ENCODE assay signal across 28 mouse cellular contexts in the genomic region with DNA sequence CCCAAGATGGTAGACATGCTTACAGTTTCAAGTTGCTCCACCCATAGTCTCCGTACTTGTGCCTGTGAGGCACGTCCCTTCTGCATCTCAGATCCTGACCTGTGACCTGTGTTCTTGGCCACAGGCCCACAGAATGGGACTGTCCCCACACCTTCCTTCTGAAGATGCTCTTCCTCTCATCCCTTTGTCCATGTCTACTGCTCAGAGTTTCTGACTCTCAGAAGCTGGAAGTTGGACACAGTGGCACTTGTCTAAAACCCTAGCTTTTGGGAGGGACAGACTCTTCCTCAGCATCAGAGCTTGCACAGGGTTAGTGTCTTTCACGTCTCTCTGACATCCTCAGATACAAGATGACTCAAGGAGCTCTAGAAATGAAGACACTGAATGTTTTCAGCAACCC. TPM values are rescaled to one million over a fixed set of nuclear protein-coding genes. Genes with fewer than 3 reads are reported as not detected.
DNase-seq lines count a peak whose midpoint lies in the region; ATAC-seq and TF ChIP-seq lines count a peak whose summit lies in the region.
"Had no signal": no experiment of that assay in that cellular context is flagged by ENCODE, and none has a peak within 500 bp of the region (broad histone marks: within the 10 kb centered on the region; RNA-seq: fewer than 3 reads in every experiment).

No protein-coding gene starts in this region.

- H3K36me3 ChIP-seq in forebrain, postnatal 0 days (ENCODE audit: insufficient read depth), result no peaks in the 10 kb centered on the region
- no peaks in the 10 kb centered on the region for H3K36me3 ChIP-seq in forebrain, embryonic 11.5 days (ENCODE audit: control insufficient read depth, insufficient read depth, low read length)
- H3K36me3 ChIP-seq in midbrain, embryonic 15.5 days (replicated peaks), result no peaks in the 10 kb centered on the region
- no peaks in the 10 kb centered on the region for H3K36me3 ChIP-seq in midbrain, embryonic 16.5 days (ENCODE audit: control insufficient read depth, insufficient read depth, low read length)
- H3K36me3 ChIP-seq: embryonic facial prominence, embryonic 10.5 days; embryonic facial prominence, embryonic 15.5 days; midbrain, embryonic 12.5 days had no signal

- intact Hi-C loops in gastrocnemius, postnatal 14 days (cut with DNase I; ENCODE audit: low total_unique reads), result loop anchor here (5.0 to 10.0 kb wide), 3 partner anchors 251 to 353 kb away; no protein-coding TSS in a partner anchor

- WGBS in forebrain, postnatal 0 days, result 65% methylated on average over 3 of the region's 3 CpGs
- 75% methylated on average over 3 of the region's 3 CpGs for WGBS in forebrain, embryonic 11.5 days
- 77% methylated on average over 3 of the region's 3 CpGs for WGBS in midbrain, embryonic 15.5 days
- 67% methylated on average over 3 of the region's 3 CpGs for WGBS in midbrain, embryonic 16.5 days

- no peak for TF ChIP-seq CTCF in forebrain, postnatal 0 days (IDR thresholded peaks at IDR 0.05; ENCODE audit: low read depth)

- peaks cover 10% of the 10 kb centered on the region for H3K4me1 ChIP-seq in forebrain, postnatal 0 days (ENCODE audit: insufficient read depth)
- H3K4me1 ChIP-seq in forebrain, embryonic 11.5 days (replicated peaks; ENCODE audit: control insufficient read depth, insufficient read depth, low read length), result peaks cover 3% of the 10 kb centered on the region; the same call in 1 of the 2 replicates
- H3K4me1 ChIP-seq in midbrain, embryonic 15.5 days, result peaks cover 19% of the 10 kb centered on the region
- H3K4me1 ChIP-seq in midbrain, embryonic 16.5 days (ENCODE audit: control insufficient read depth, insufficient read depth, low read length), result peaks cover 21% of the 10 kb centered on the region

- ATAC-seq in forebrain, postnatal 0 days, result no peak
- ATAC-seq in forebrain, embryonic 11.5 days (replicated peaks; ENCODE audit: low FRiP score), result no peak
- ATAC-seq in midbrain, embryonic 15.5 days (replicated peaks), result no peak
- ATAC-seq in midbrain, embryonic 16.5 days, result no peak
- ATAC-seq: hindbrain, embryonic 16.5 days; intestine, embryonic 16.5 days had no signal

- no peak overlapping the region for H3K9ac ChIP-seq in forebrain, postnatal 0 days
- no peak overlapping the region for H3K9ac ChIP-seq in forebrain, embryonic 11.5 days (ENCODE audit: low read length)
- no peak overlapping the region for H3K9ac ChIP-seq in midbrain, embryonic 15.5 days
- no peak overlapping the region for H3K9ac ChIP-seq in midbrain, embryonic 16.5 days (ENCODE audit: low read depth, low read length)
- H3K9ac ChIP-seq: embryonic facial prominence, embryonic 15.5 days; liver, embryonic 14.5 days; lung, embryonic 14.5 days; midbrain, embryonic 12.5 days had no signal

- H3K27me3 ChIP-seq in forebrain, postnatal 0 days (ENCODE audit: insufficient read depth, low read length), result no peaks in the 10 kb centered on the region
- H3K27me3 ChIP-seq in forebrain, embryonic 11.5 days (ENCODE audit: control insufficient read depth, insufficient read depth, low read length), result no peaks in the 10 kb centered on the region; the same call in 1 of the 2 replicates
- H3K27me3 ChIP-seq in midbrain, embryonic 15.5 days (replicated peaks), result no peaks in the 10 kb centered on the region
- no peaks in the 10 kb centered on the region for H3K27me3 ChIP-seq in midbrain, embryonic 16.5 days (ENCODE audit: control insufficient read depth, insufficient read depth, low read depth, low read length)
- H3K27me3 ChIP-seq: CH12.LX; embryonic facial prominence, embryonic 15.5 days had no signal

- no peaks in the 10 kb centered on the region for H3K9me3 ChIP-seq in forebrain, postnatal 0 days (ENCODE audit: low read length)
- H3K9me3 ChIP-seq in forebrain, embryonic 11.5 days (ENCODE audit: control insufficient read depth, low read length), result no peaks in the 10 kb centered on the region
- H3K9me3 ChIP-seq in midbrain, embryonic 15.5 days, result no peaks in the 10 kb centered on the region
- no peaks in the 10 kb centered on the region for H3K9me3 ChIP-seq in midbrain, embryonic 16.5 days (replicated peaks; ENCODE audit: control insufficient read depth, low read length, poor library complexity, severe bottlenecking)
- H3K9me3 ChIP-seq: embryonic facial prominence, embryonic 10.5 days; embryonic facial prominence, embryonic 15.5 days; midbrain, embryonic 12.5 days had no signal

- H3K27ac ChIP-seq in forebrain, postnatal 0 days (ENCODE audit: low read depth, low read length), result peak overlapping the region; percentile 22
- H3K27ac ChIP-seq in forebrain, embryonic 11.5 days (ENCODE audit: low read depth, low read length), result no peak overlapping the region
- 0 out of 2 replicates have a peak overlapping the region, but pooled peaks have one; percentile 71 for H3K27ac ChIP-seq in midbrain, embryonic 15.5 days
- H3K27ac ChIP-seq in midbrain, embryonic 16.5 days (ENCODE audit: low read length), result no peak overlapping the region; the same call in 1 of the 2 replicates
- H3K27ac ChIP-seq: embryonic facial prominence, embryonic 10.5 days; embryonic facial prominence, embryonic 15.5 days; liver, embryonic 14.5 days; midbrain, embryonic 12.5 days; stomach, postnatal 0 days had no signal

- DNase-seq in forebrain, postnatal 0 days, result no peak
- no peak for DNase-seq in forebrain, embryonic 11.5 days (ENCODE audit: low spot score)
- DNase-seq in CD4-positive, CD25-positive, alpha-beta regulatory T cell, adult 2 months (ENCODE audit: low read depth, low spot score), result peak; percentile 61
- peak; percentile 83 for DNase-seq in induced T-regulatory cell, adult 2 months (ENCODE audit: low read depth)
- no peak for DNase-seq in frontal cortex, postnatal 36 days (ENCODE audit: low spot score in 2 of 2)
- DNase-seq in gastrocnemius, postnatal 14 days, result no peak
- DNase-seq: adrenal gland, postnatal 10 days; cerebellum, adult 8-10 months; cerebellum, postnatal 25 days; gastrocnemius, postnatal 25 days; heart, adult 11 months; heart, postnatal 36 days; kidney, adult 9 months; kidney, postnatal 10 days; liver; right cerebral cortex, postnatal 25 days had no signal

- H3K4me3 ChIP-seq in forebrain, postnatal 0 days (ENCODE audit: low read depth, low read length), result no peak overlapping the region
- H3K4me3 ChIP-seq in forebrain, embryonic 11.5 days (ENCODE audit: low read depth, low read length), result no peak overlapping the region
- H3K4me3 ChIP-seq in midbrain, embryonic 15.5 days, result no peak overlapping the region
- no peak overlapping the region for H3K4me3 ChIP-seq in midbrain, embryonic 16.5 days (ENCODE audit: low read depth, low read length)
- H3K4me3 ChIP-seq: embryonic facial prominence, embryonic 10.5 days; embryonic facial prominence, embryonic 15.5 days; midbrain, embryonic 12.5 days had no signal

- no peak overlapping the region for H3K4me2 ChIP-seq in forebrain, postnatal 0 days (ENCODE audit: low read depth)
- no peak overlapping the region for H3K4me2 ChIP-seq in forebrain, embryonic 11.5 days (ENCODE audit: low read depth, low read length, severe bottlenecking)
- H3K4me2 ChIP-seq in midbrain, embryonic 15.5 days, result no peak overlapping the region
- no peak overlapping the region for H3K4me2 ChIP-seq in midbrain, embryonic 16.5 days (ENCODE audit: low read length)
- H3K4me2 ChIP-seq: embryonic facial prominence, embryonic 15.5 days; heart, embryonic 11.5 days; lung, embryonic 14.5 days; midbrain, embryonic 12.5 days had no signal

RNA-seq across cellular contexts. Expression of a gene that starts 6.2 kb away (rescaled TPM):
- 95.6 and 106 TPM in 2 replicates for total RNA-seq in forebrain, postnatal 0 days (2014; rRNA removed)
- 30.2 and 40.2 TPM in 2 replicates for polyA plus RNA-seq in forebrain, postnatal 0 days (2015; fragmentation: Nextera tagmentation; extraction: Ambion mirVana)
- 9.2 and 13.3 TPM in 2 replicates for polyA plus RNA-seq in forebrain, embryonic 11.5 days (2014; fragmentation: Nextera tagmentation; extraction: Ambion mirVana)
- 55.3 and 55.6 TPM in 2 replicates for polyA plus RNA-seq in midbrain, embryonic 15.5 days (2015; fragmentation: Nextera tagmentation; extraction: Ambion mirVana)
- polyA plus RNA-seq in midbrain, embryonic 16.5 days (2015; fragmentation: Nextera tagmentation; extraction: Ambion mirVana), result 54.6 and 55.0 TPM in 2 replicates
- total RNA-seq in gastrocnemius, postnatal 14 days (2021), result 1 to 10 TPM; 2.0 to 3.8 TPM

Comparison
In these comparisons a context has a peak if more than half of its experiments do, and no peak if none do; other contexts are left out.
1. H3K27ac ChIP-seq: peak in forebrain, postnatal 0 days (single experiment) and midbrain, embryonic 15.5 days (single experiment); none in forebrain, embryonic 11.5 days (single experiment) and midbrain, embryonic 16.5 days (single experiment).
2. DNase-seq: peak in CD4-positive, CD25-positive, alpha-beta regulatory T cell, adult 2 months (single experiment) and induced T-regulatory cell, adult 2 months (single experiment); none in forebrain, postnatal 0 days (single experiment), forebrain, embryonic 11.5 days (single experiment), frontal cortex, postnatal 36 days (0 of 2) and gastrocnemius, postnatal 14 days (single experiment).